8 mouse cellular contexts compared by ENCODE assay signal in genomic region chr8:84202466-84202865, GRCm38 (mm10). TPM values are rescaled to one million over a fixed set of nuclear protein-coding genes. Genes with fewer than 3 reads are reported as not detected.
DNase-seq lines count a peak whose midpoint lies in the region; ATAC-seq lines count a peak whose summit lies in the region.

No protein-coding gene starts in this region.

- peak overlapping the region; percentile 92 for H3K9ac ChIP-seq in heart, embryonic 15.5 days

- peak overlapping the region; percentile 70 for H3K4me3 ChIP-seq in embryonic facial prominence, embryonic 10.5 days
- H3K4me3 ChIP-seq in heart, embryonic 15.5 days, result peak overlapping the region; percentile 76
- peak overlapping the region; percentile 99 for H3K4me3 ChIP-seq in megakaryocyte, embryonic 14.5 days (replicated peaks)

- no peak overlapping the region for H3K27ac ChIP-seq in embryonic facial prominence, embryonic 10.5 days (replicated peaks)
- H3K27ac ChIP-seq in heart, embryonic 15.5 days, result peak overlapping the region; percentile 97

- H3K9me3 ChIP-seq in embryonic facial prominence, embryonic 10.5 days, result no peaks in the 10 kb centered on the region
- H3K9me3 ChIP-seq in heart, embryonic 15.5 days (replicated peaks), result no peaks in the 10 kb centered on the region
- no peaks in the 10 kb centered on the region for H3K9me3 ChIP-seq in megakaryocyte, embryonic 14.5 days

- 88% methylated on average over 9 of the region's 9 CpGs for WGBS in embryonic facial prominence, embryonic 10.5 days
- 62% methylated on average over 9 of the region's 9 CpGs for WGBS in heart, embryonic 15.5 days

- DNase-seq in ovary, adult 18-20 months (ENCODE audit: low spot score), result peak; percentile 49
- DNase-seq in ovary, postnatal 10 days (ENCODE audit: low spot score), result no peak
- DNase-seq in embryonic facial prominence, embryonic 10.5 days (ENCODE audit: low spot score), result no peak
- peak; percentile 64 to 68 for DNase-seq in kidney, postnatal 36 days
- no peak for DNase-seq in testis, postnatal 10 days (ENCODE audit: low spot score)
- no peak for DNase-seq in right cerebral cortex, postnatal 14 days

- H3K4me2 ChIP-seq in heart, embryonic 15.5 days, result peak overlapping the region; percentile 88

- H3K36me3 ChIP-seq in embryonic facial prominence, embryonic 10.5 days (replicated peaks), result peaks cover 16% of the 10 kb centered on the region
- peaks cover 21% of the 10 kb centered on the region; the same call in 1 of the 2 replicates for H3K36me3 ChIP-seq in heart, embryonic 15.5 days
- peaks cover 45% of the 10 kb centered on the region for H3K36me3 ChIP-seq in megakaryocyte, embryonic 14.5 days (replicated peaks; ENCODE audit: low read length)

- peaks cover 69% of the 10 kb centered on the region for H3K4me1 ChIP-seq in embryonic facial prominence, embryonic 10.5 days
- H3K4me1 ChIP-seq in heart, embryonic 15.5 days (replicated peaks), result peaks cover 72% of the 10 kb centered on the region
- peaks cover 91% of the 10 kb centered on the region for H3K4me1 ChIP-seq in megakaryocyte, embryonic 14.5 days

- H3K27me3 ChIP-seq in embryonic facial prominence, embryonic 10.5 days (replicated peaks; ENCODE audit: low read depth, poor library complexity, severe bottlenecking), result peaks cover 18% of the 10 kb centered on the region
- H3K27me3 ChIP-seq in heart, embryonic 15.5 days, result no peaks in the 10 kb centered on the region
- H3K27me3 ChIP-seq in megakaryocyte, embryonic 14.5 days (replicated peaks), result no peaks in the 10 kb centered on the region

- no peak for ATAC-seq in heart, embryonic 15.5 days (replicated peaks; ENCODE audit: insufficient number of reproducible peaks, insufficient read depth, low FRiP score, low read depth)

RNA-seq across cellular contexts. Expression of gene Nanos3, which starts 17.4 kb away (rescaled TPM):
- polyA plus RNA-seq in embryonic facial prominence, embryonic 10.5 days (2016; fragmentation: Nextera tagmentation; extraction: Ambion mirVana), result 2.4 and 3.5 TPM in 2 replicates
- 1.4 and 1.6 TPM in 2 replicates for polyA plus RNA-seq in heart, embryonic 15.5 days (2015; fragmentation: Nextera tagmentation; extraction: Ambion mirVana)
- 0.87 TPM in 1 of 2 replicates, not detected in the other for polyA plus RNA-seq in megakaryocyte, embryonic 14.5 days (2012; ENCODE audit: insufficient read depth, low replicate concordance)

RNA-seq across cellular contexts. Expression of gene Zswim4, which starts 34.4 kb away (rescaled TPM):
- 37.2 and 41.7 TPM in 2 replicates for polyA plus RNA-seq in embryonic facial prominence, embryonic 10.5 days (2016; fragmentation: Nextera tagmentation; extraction: Ambion mirVana)
- polyA plus RNA-seq in heart, embryonic 15.5 days (2015; fragmentation: Nextera tagmentation; extraction: Ambion mirVana), result 7.6 and 9.7 TPM in 2 replicates
- polyA plus RNA-seq in megakaryocyte, embryonic 14.5 days (2012; ENCODE audit: insufficient read depth, low replicate concordance), result 14.1 and 16.0 TPM in 2 replicates

RNA-seq across cellular contexts. Expression of gene D8Ertd738e, which starts 47.1 kb away (rescaled TPM):
- 409 and 427 TPM in 2 replicates for polyA plus RNA-seq in embryonic facial prominence, embryonic 10.5 days (2016; fragmentation: Nextera tagmentation; extraction: Ambion mirVana)
- 290 and 291 TPM in 2 replicates for polyA plus RNA-seq in heart, embryonic 15.5 days (2015; fragmentation: Nextera tagmentation; extraction: Ambion mirVana)
- polyA plus RNA-seq in megakaryocyte, embryonic 14.5 days (2012; ENCODE audit: insufficient read depth, low replicate concordance), result 80.4 and 326 TPM in 2 replicates

RNA-seq across cellular contexts. Expression of gene 4930432K21Rik, which starts 54.6 kb away (rescaled TPM):
- 1.5 and 1.8 TPM in 2 replicates for polyA plus RNA-seq in embryonic facial prominence, embryonic 10.5 days (2016; fragmentation: Nextera tagmentation; extraction: Ambion mirVana)
- 0.60 and 0.77 TPM in 2 replicates for polyA plus RNA-seq in heart, embryonic 15.5 days (2015; fragmentation: Nextera tagmentation; extraction: Ambion mirVana)
- polyA plus RNA-seq in megakaryocyte, embryonic 14.5 days (2012; ENCODE audit: insufficient read depth, low replicate concordance), result 0.72 TPM in 1 of 2 replicates, not detected in the other

RNA-seq across cellular contexts. Expression of gene Mri1, which starts 54.7 kb away (rescaled TPM):
- polyA plus RNA-seq in embryonic facial prominence, embryonic 10.5 days (2016; fragmentation: Nextera tagmentation; extraction: Ambion mirVana), result 64.0 and 64.2 TPM in 2 replicates
- polyA plus RNA-seq in heart, embryonic 15.5 days (2015; fragmentation: Nextera tagmentation; extraction: Ambion mirVana), result 36.1 and 42.7 TPM in 2 replicates
- 106 and 208 TPM in 2 replicates for polyA plus RNA-seq in megakaryocyte, embryonic 14.5 days (2012; ENCODE audit: insufficient read depth, low replicate concordance)

Comparison
In these comparisons a context has a peak if more than half of its experiments do, and no peak if none do; other contexts are left out.
1. DNase-seq: peak in ovary, adult 18-20 months (single experiment) and kidney, postnatal 36 days (2 of 2); none in ovary, postnatal 10 days (single experiment), embryonic facial prominence, embryonic 10.5 days (single experiment), testis, postnatal 10 days (single experiment) and right cerebral cortex, postnatal 14 days (single experiment).
2. Peak in every context shown above with its lines, with median percentiles within 50 percentile points of each other: H3K4me3 ChIP-seq.